Mouse (Mus musculus) kidney, embryonic 15.5 days (tissue): Measurements from ENCODE around the gene Snrnp27. TPM values are rescaled to one million over a fixed set of nuclear protein-coding genes. Genes with fewer than 3 reads are reported as not detected.

Source experiments
- ATAC-seq: fragments of 200-750 bp; cut with Nextera tagmentation; replicated peaks from 2 replicates; pipeline ENCODE4 v1.8.0; 2017; ENCODE audit warnings: moderate TSS enrichment; ENCODE audit not compliant: low FRiP score
- H3K27ac ChIP-seq: fragments of 300-500 bp; sonication (generic); 2 replicates; pipeline ENCODE4 v1.5.1; 2015; ENCODE audit warnings: mild to moderate bottlenecking, inconsistent platforms
- H3K27me3 ChIP-seq: fragments of 300-500 bp; sonication (generic); 2 replicates; pipeline ENCODE4 v1.6.1; 2015; ENCODE audit warnings: inconsistent platforms
- H3K36me3 ChIP-seq: fragments of 300-500 bp; sonication (generic); 2 replicates; pipeline ENCODE4 v1.6.1; 2015; ENCODE audit warnings: inconsistent platforms
- H3K4me1 ChIP-seq: fragments of 300-500 bp; sonication (generic); 2 replicates; pipeline ENCODE4 v1.6.1; 2015; ENCODE audit warnings: inconsistent platforms
- H3K4me2 ChIP-seq: fragments of 300-500 bp; sonication (generic); 2 replicates; pipeline ENCODE4 v1.6.1; 2015; ENCODE audit warnings: moderate library complexity, mild to moderate bottlenecking, inconsistent platforms
- H3K4me3 ChIP-seq: fragments of 300-500 bp; sonication (generic); replicated peaks from 2 replicates; pipeline ENCODE4 v1.5.1; 2015; ENCODE audit warnings: mild to moderate bottlenecking, inconsistent platforms
- H3K9ac ChIP-seq: fragments of 300-500 bp; sonication (generic); 2 replicates; pipeline ENCODE4 v1.6.1; 2015; ENCODE audit warnings: mild to moderate bottlenecking, inconsistent platforms
- H3K9me3 ChIP-seq: fragments of 300-500 bp; sonication (generic); replicated peaks from 2 replicates; pipeline ENCODE4 v1.6.1; 2016; ENCODE audit warnings: inconsistent platforms
- WGBS: fragments of 180-500 bp; shearing (Covaris S2); methylation state at CpG from one replicate; pipeline ENCODE4 v1.1.7; 2015; ENCODE audit warnings: mixed read lengths; 5-methylcytosine and 5-hydroxymethylcytosine counted together
- polyA plus RNA-seq: library from polyadenylated mRNA; unstranded; fragments of >200 nt; fragmentation: Nextera tagmentation; extraction: Ambion mirVana; gene quantifications from 2 replicates; pipeline ENCODE4 v1.2.1, GENCODE M21; 2015

Gene Snrnp27
- polyA plus RNA-seq, 1 experiment from 2014 or later, result 106 TPM

DNA sequence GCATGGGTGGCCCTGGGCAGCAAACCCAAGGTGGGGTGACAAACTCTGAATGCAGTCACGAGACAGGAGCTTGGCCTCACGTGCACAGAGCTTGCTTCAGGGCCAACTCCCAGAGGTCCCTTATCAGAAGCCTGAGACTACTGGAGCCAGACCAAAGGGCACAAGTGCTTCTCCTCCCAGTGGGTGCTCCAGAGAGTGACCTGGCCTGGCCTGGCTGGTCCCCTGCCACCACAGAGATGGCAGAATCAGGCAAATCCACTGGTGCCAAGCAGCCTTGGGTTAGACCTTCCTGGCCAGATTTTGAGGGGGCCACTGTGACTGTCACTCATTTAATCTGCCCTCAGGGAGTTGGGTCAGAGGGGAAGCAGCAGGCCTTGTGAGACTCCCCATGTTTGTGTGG lies 47.8 kb downstream of the Snrnp27 start:
- ATAC-seq, result no peak
- Histone ChIP-seq H3K9me3 (no peaks in the 10 kb centered on the region), H3K36me3 (no peaks in the 10 kb centered on the region), H3K27me3 (no peaks in the 10 kb centered on the region), H3K4me3 (no peak overlapping the region), H3K4me1 (no peaks in the 10 kb centered on the region), H3K9ac (no peak overlapping the region), H3K4me2 (no peak overlapping the region), H3K27ac (no peak overlapping the region)
- 70% methylated on average over 2 of the region's 2 CpGs for WGBS

DNA sequence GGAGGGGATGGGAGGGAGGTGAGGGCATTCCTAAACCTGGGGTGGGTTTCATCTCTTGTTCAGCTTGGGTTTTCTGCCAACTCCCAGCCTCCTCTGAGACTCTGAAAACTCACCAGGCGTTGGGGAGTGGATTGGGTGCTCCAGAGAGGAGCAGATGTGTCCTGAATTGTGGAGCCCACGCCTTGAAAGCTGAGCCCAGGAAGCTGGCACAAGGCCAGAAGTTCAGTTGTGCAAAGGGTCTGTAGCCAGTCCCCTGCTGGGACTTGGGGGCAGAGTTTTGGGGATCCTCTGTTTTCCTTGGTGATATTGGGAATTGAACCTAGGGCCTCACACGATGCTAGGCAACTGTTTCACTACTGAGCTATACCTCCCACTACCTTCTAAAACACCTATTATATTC lies 54.2 kb downstream of the Snrnp27 start:
- H3K4me3 ChIP-seq, result no peak overlapping the region
- H3K9ac ChIP-seq, result no peak overlapping the region
- H3K36me3 ChIP-seq, result no peaks in the 10 kb centered on the region
- no peak overlapping the region for H3K4me2 ChIP-seq
- H3K4me1 ChIP-seq, result no peaks in the 10 kb centered on the region
- H3K27ac ChIP-seq, result no peak overlapping the region
- H3K27me3 ChIP-seq, result no peaks in the 10 kb centered on the region
- 75% methylated on average over 3 of the region's 3 CpGs for WGBS
- H3K9me3 ChIP-seq, result no peaks in the 10 kb centered on the region
- no peak for ATAC-seq

DNA sequence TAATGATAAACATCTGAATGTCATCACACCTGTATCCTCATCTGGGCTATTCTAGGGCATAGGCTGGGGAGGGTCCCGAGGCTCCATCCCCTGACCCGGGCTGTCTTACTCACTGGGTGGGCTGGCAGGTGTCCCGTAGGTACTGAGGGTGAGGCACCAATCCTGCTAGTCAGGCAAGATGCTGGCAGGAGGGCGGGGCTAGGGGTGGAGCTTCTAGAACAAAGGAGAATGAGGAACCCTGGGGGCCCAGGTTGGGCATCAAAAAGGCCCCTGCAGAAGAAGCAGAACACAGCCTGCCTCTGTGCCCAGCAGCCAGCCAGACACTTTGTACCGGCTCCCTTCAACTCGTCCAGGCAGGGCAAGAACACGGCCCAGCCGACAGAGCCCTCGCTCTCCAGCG lies 56.4 kb downstream of the Snrnp27 start, which contains the start of gene Asprv1:
Gene Asprv1, plus strand, starts transcription at position 219 of the 400 bp plus-strand sequence.
- Histone ChIP-seq H3K4me3 (no peak within 1 kb of the TSS), H3K27ac (no peak within 1 kb of the TSS), H3K9me3 (no peaks in the 10 kb centered on the region)

More for the DNA sequence above, 56.4 kb downstream of the Snrnp27 start, which contains the start of gene Asprv1:
- no peaks in the 10 kb centered on the region for H3K27me3 ChIP-seq
- no peak for ATAC-seq
- no peaks in the 10 kb centered on the region for H3K36me3 ChIP-seq
- WGBS, result 53% methylated on average over 10 of the region's 10 CpGs
- H3K4me2 ChIP-seq, result no peak within 1 kb of the TSS
- H3K4me1 ChIP-seq, result no peaks in the 10 kb centered on the region
- no peak within 1 kb of the TSS for H3K9ac ChIP-seq

Other genes starting within 250 kb of the Snrnp27 start
- 24.4 and 25.5 TPM in 2 replicates for gene C87436, start 246.1 kb downstream of the Snrnp27 start, polyA plus RNA-seq
- 488 and 506 TPM in 2 replicates for gene Pcbp1, start 158.2 kb downstream of the Snrnp27 start, polyA plus RNA-seq
- 2.6 and 4.5 TPM in 2 replicates for gene Asprv1, start 56.4 kb downstream of the Snrnp27 start, polyA plus RNA-seq
- 10.4 and 11.9 TPM in 2 replicates for gene Mxd1, start 15.4 kb downstream of the Snrnp27 start, polyA plus RNA-seq
- gene Gmcl1, start 48.9 kb upstream of the Snrnp27 start, polyA plus RNA-seq, result 34.1 and 35.0 TPM in 2 replicates
- gene Anxa4, start 109.1 kb upstream of the Snrnp27 start, polyA plus RNA-seq, result 40.0 and 43.8 TPM in 2 replicates
- 12.1 and 13.5 TPM in 2 replicates for gene Aak1, start 165.0 kb upstream of the Snrnp27 start, polyA plus RNA-seq